Mouse (Mus musculus): ENCODE measurements around the gene Gm20388.

The Gm20388 gene

DNA sequence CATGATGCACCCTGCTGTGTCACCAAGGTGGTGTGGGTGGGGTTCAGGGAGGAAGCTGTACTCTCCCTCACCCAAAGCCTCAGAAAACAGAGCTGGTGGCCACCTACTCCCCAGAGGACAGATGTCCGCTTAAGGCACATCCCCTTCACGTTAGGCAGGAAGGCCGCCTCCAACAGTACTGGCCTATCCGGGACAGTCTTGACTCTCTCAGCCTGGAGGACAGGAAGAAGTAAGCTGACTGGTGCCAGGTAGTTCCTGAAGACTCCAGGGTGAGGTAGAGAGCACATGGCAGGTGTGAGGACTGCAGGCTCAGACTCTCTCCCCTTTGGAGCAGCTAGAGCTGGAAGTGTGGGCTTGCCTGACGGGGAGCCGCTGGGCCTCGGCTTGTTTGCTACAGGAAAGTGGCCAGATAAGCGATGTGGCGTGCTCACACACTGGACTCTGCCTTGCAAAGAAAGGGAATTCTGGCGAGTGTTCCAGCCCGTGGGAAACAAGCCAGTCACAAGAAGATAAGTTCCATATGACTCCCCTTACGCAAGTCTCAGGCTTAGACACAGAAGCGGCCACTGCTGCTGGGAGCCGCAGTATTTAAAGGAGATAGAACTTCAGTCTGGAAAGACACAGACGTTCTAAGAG, 3791.4 kb downstream of the Gm20388 start:
- no peak for DNase-seq (ENCODE audit: low read depth in 2 of 2, low spot score in 2 of 2)

- no peak for DNase-seq (ENCODE audit: low read depth in 2 of 2, low spot score in 2 of 2)
Observed at GRCm38 (mm10) chr8:123705376-123705775, 3794.7 kb downstream of the Gm20388 start.

DNA sequence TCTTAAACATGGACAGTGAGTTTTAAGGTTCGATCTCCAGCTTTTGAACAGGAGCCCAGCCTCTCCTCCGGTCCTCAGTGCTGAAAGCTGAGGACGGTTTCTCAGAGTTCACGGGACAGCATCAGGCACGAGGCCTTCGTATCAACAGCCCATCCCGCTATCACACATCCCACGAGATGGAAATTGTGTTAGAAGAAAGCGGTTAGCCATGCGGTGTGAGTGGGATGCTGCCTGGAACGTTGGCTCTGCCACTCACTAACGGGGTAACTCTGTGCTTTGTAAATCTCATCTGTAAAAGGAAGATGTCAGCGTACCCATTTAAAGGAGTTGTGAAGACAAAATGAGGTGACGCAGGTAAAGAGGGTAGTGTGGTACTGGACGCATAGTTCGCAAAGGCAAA, 3796.5 kb downstream of the Gm20388 start:
- no peak for DNase-seq (ENCODE audit: low read depth in 2 of 2, low spot score in 2 of 2)

GRCm38 (mm10) chr8:123708729-123709128, 3798.1 kb downstream of the Gm20388 start:
- DNase-seq (ENCODE audit: low read depth in 2 of 2, low spot score in 2 of 2), result no peak

DNA sequence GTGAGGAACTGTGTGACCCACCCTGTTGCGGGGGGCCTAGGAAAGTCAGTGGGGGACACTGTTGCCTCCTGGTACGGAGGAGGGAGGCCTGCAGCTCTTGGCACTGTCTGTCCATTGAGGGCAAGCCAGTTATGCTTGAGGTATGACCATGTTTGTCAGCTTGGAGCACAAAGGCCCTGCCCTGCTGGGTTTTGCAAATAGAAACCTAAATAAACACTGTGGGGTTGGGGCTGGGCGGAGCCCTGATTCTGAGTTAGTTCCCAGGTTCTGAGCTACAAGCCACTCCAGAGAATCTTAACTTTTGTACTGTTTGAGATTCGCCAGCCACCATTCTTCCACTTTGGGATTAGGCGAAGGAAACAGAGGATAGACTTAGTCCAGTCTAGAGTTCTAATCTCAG, 3799.7 kb downstream of the Gm20388 start:
- DNase-seq (ENCODE audit: low read depth in 2 of 2, low spot score in 2 of 2), result no peak

- DNase-seq (ENCODE audit: low read depth in 2 of 2, low spot score in 2 of 2), result no peak
Observed at GRCm38 (mm10) chr8:123714451-123714850, 3803.8 kb downstream of the Gm20388 start.

GRCm38 (mm10) chr8:123715916-123716592, 3805.4 kb downstream of the Gm20388 start:
- DNase-seq (ENCODE audit: low read depth in 2 of 2, low spot score in 2 of 2), result no peak

GRCm38 (mm10) chr8:123717104-123717503, 3806.5 kb downstream of the Gm20388 start:
- no peak for DNase-seq (ENCODE audit: low read depth in 2 of 2, low spot score in 2 of 2)

GRCm38 (mm10) chr8:123717516-123718490, 3807.2 kb downstream of the Gm20388 start:
- DNase-seq (ENCODE audit: low read depth in 2 of 2, low spot score in 2 of 2), result no peak

GRCm38 (mm10) chr8:123718752-123719151, 3808.1 kb downstream of the Gm20388 start:
- DNase-seq (ENCODE audit: low read depth in 2 of 2, low spot score in 2 of 2), result no peak

DNA sequence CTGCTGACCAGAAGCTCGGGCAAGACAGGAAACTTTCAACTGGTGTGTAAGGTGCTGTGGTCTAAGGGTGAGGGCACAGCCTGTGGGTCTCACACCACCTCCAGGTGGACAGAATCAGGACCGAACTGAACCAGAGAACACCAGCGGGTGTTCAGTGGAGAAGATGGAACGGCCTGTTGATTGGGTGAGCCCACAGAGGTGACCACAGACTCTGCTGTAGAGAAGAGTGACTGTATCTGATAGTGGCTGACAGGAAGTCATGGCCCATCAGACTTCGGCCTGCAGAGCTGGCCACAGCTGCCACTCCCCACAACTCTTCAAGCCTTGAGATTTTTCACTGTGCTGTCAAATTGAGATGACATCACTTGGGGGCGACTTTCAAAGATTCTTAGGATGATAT, 3808.6 kb downstream of the Gm20388 start:
- no peak for DNase-seq (ENCODE audit: low read depth in 2 of 2, low spot score in 2 of 2)

- DNase-seq (ENCODE audit: low read depth in 2 of 2, low spot score in 2 of 2), result no peak
Observed at GRCm38 (mm10) chr8:123719811-123720210, 3809.2 kb downstream of the Gm20388 start.

- no peak for DNase-seq (ENCODE audit: low read depth in 2 of 2, low spot score in 2 of 2)
Observed at GRCm38 (mm10) chr8:123720471-123721001, 3809.9 kb downstream of the Gm20388 start.

DNA sequence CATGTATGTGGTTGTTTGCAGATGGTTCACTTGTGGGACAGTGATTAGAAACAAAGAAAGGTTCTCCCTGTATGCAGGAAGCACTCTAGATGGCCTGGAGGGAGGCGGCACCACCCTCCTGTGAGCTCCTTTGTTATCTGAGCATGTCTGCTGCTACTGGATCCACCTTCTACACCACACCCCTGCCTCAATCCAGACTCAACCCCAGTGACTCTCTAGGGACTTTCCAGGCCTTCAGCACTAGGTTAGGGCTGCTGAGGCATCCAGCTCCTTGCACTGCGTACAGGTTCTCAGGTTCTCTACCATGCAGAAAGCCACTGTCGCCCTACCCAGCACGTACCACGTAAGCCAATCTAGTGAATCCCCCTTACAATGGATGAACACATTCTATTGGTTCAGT, 3811.6 kb downstream of the Gm20388 start:
- no peak for DNase-seq (ENCODE audit: low read depth in 2 of 2, low spot score in 2 of 2)

- no peak for DNase-seq (ENCODE audit: low read depth in 2 of 2, low spot score in 2 of 2)
Observed at GRCm38 (mm10) chr8:123724752-123725151, 3814.1 kb downstream of the Gm20388 start.

DNA sequence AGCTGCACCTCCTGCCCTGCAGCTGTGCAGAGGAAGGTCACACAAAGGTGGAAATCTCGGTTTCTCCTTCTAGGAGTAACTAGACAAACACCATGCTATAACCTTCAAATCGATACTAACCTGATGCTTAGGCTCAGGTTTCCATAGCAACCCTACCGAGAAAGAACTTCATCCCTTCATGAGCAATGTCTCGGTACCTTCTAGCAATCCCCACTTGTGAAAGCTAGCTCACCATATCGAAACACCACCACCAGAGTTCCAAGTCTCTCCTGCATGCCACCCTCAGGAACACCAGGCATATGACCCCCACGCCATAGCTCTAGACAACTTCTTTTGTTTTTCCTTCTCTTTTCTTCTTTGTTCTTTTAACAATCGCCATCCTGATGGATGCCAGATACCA, 3814.6 kb downstream of the Gm20388 start:
- DNase-seq (ENCODE audit: low read depth in 2 of 2, low spot score in 2 of 2), result no peak

- DNase-seq (ENCODE audit: low read depth in 2 of 2, low spot score in 2 of 2), result no peak
Observed at GRCm38 (mm10) chr8:123726759-123727158, 3816.1 kb downstream of the Gm20388 start.

GRCm38 (mm10) chr8:123729055-123729785, 3818.6 kb downstream of the Gm20388 start:
- DNase-seq (ENCODE audit: low read depth in 2 of 2, low spot score in 2 of 2), result no peak

- no peak for DNase-seq (ENCODE audit: low read depth in 2 of 2, low spot score in 2 of 2)
Observed at GRCm38 (mm10) chr8:123729786-123730411, 3819.3 kb downstream of the Gm20388 start.

DNA sequence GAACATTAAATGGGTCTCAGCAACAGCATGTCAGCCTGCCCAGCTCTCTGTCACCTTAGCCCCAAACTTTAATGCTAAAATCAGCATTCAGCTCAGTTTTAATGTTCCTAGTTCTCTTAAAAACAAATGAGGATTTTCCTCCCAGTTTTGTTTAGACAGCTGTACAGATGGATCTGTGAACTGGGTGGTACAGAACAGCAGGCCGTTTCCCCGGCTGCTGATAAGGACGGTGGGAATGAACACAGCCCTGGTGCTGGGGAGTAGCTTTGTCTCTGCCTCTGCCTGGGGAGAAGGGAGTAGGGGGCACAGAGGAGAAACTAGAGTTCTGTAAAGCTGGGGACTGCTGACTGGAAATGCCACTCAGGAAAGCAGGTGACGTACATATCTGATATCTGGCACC, 3821.7 kb downstream of the Gm20388 start:
- DNase-seq (ENCODE audit: low read depth in 2 of 2, low spot score in 2 of 2), result no peak
